Mouse (Mus musculus) lung, adult 18-20 months (tissue): ENCODE measurements around the gene Gjb3.

Source experiments
- DNase-seq, 2 experiments: peaks; one replicate each; pipeline ENCODE4 v3.0.0; 2022; ENCODE audit warnings: mixed read lengths in 2 of 2

The Gjb3 gene

DNA sequence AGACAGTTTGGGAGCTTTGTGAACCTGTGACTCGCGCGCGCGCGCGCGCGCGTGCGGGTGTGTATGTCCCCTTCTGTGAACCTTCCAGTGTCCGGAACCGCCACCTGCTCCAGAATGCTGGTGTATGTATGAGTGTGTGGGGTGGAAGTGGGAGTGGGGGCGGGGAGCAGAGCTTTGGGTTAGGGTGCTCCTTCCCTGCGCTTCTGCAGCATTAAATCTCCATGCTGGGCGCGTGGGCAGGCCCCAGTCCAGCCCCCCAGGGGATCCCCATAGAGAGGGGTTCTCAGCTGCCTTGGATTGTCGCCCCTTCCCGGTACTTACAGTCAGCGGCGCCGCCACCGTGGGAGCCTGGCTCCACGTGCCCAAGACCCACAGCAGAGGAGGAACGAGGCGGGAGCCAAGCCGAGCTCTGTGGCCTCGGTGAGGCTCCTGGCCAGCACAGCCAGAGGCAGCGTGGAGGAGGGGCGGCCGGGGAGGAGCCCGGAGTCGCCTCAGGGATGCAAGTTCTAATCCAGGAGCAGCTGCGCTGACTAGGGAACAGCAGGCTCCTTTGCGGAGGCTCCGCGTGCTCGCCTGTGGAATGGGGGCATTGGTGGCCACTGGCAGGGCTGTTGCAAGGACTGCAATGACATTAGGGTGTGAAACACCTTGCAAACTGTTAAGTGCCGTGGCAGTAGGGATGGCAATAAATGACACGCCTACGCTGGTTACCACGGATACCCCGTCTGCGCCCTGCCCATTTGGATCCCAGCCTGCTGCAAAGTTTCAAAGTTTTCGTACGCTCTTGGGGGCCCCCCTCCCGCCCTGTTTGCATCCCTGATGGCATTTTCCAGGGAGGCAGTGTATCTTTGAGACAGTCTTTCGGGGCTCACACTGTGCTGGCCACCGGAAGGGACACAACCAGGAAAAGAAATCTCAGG is at the start of gene Gjb3:
TSS of gene Gjb3 (minus strand) at position 664 of the 920 bp plus-strand sequence.
- no peak for DNase-seq

- no peak for DNase-seq
These were observed 46.7 kb upstream of the Gjb3 start for GRCm38 (mm10) chr4:127377344-127377743.

- no peak for DNase-seq
These were observed 45.0 kb upstream of the Gjb3 start for GRCm38 (mm10) chr4:127375541-127376177.

- DNase-seq = no peak
These were observed 44.0 kb upstream of the Gjb3 start for GRCm38 (mm10) chr4:127374645-127375044.

DNA sequence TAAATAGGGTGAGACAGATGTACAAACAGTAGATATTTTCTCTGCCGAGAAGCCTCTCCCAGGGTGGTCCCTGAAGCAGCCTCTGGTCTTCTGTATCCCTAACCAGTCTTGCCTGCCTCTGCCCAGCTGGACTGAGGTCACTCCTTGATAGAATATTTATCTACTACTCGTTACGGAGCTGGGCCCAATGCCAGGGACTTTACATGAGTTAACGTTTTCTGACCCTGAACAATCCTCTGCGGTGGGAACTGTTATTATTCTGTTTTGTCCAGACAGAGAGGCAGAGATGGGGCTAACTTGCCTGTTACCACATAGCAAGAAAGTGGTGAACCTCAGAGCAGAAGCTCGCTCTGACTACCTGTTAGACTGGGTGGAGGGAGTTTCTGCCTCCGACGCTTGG is 42.8 kb upstream of the Gjb3 start:
- no peak for DNase-seq

DNA sequence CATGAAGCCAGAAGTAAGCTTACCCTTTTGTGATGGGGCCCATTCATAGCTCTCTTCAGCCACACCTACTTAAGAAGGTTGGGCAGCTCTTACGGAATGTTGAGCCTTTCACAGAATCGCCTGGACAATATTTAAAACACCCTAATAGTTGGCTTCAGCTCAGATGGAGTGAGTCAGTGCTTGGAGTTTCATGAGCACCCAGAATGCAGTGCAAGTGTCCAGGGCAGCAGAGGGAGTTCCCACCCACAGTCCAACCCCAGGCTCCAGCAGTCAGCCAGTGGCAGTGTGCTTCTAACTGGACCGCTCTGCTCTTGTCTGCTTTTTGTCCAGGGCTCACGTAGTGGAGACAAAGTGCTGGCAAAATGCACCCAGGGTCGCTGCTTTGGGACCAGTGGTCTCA is 40.9 kb upstream of the Gjb3 start:
- peak; percentile 20 to 47 for DNase-seq

DNA sequence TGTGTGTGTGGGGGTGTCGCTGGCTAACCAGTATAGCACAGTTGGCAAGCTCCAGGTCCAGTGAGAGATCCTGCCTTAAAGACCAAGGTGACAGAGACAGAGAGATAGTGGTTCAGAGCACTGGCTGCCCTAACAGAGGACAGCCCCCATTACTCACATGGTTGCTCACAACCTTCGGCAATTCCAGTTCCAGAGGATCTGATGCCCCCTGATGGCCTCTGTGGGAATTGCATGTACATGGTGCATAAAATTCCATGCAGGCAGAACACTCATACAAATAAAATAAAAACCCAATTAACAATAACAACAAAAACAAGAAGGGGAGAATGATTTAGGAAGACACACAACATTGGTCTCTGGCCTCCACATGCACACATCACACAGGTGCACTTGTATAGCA is 39.8 kb upstream of the Gjb3 start:
- no peak for DNase-seq

GRCm38 (mm10) chr4:127368379-127368973 is 37.8 kb upstream of the Gjb3 start:
- peak; percentile 25 to 55 for DNase-seq

DNA sequence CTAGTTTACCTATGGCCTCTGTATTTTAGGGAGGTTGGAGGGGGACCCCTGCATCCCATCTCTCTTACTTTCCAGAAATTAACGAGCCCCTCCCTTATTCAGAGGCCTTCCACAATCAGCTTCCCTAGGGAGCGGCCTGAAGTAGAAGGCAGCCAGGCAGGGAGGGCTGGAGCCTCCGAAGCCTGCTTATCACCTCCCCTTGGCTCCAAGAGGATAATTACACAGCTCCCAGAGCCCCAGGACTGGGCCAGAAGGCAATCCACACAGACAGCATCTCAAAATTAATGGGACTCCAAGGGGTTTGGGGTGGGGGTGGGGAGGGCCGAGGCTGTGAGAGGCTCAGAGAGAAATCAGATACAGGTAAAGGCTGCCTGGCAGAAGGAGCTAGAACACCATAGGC is 35.2 kb upstream of the Gjb3 start:
- DNase-seq = no peak

DNA sequence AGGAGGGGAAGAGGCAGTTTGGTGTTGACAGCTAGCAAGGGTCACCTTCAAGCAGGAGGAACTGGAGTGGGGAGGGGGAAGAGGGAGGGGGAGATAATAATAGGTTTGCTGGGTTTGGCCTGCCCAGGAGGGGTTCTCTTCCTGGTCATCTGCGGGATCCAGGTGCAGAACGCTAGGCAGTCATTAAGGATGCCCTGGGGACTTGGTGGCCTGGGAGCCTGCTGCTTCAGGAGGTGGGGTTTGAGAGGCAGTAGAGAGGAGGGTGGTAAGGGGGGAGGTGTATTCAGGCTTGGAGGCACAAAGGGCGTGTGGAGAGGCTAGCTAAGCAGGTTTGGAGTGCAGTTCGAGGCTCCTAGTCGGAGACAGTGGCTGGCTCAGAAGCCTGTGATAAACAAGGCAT is 34.8 kb upstream of the Gjb3 start:
- no peak for DNase-seq

DNA sequence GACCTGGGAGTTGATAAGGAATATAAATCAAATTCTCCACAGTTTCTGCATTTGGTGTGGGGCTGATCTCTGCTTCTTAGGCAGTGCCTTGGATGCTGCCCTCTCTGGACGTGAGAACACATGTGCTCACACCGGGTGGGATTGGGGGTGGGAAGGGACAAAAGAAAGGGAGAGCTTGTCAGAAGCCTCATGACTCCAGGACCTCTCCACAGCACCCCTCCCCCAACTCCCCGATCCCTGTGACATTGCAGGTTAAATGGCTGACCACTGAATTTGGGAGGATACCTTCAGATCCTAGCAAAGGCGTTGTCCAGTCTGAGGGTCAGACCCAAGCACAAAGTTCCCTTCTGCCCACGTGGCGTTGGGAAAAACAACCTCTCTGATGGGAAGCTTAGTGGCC is 33.8 kb upstream of the Gjb3 start:
- no peak for DNase-seq

DNA sequence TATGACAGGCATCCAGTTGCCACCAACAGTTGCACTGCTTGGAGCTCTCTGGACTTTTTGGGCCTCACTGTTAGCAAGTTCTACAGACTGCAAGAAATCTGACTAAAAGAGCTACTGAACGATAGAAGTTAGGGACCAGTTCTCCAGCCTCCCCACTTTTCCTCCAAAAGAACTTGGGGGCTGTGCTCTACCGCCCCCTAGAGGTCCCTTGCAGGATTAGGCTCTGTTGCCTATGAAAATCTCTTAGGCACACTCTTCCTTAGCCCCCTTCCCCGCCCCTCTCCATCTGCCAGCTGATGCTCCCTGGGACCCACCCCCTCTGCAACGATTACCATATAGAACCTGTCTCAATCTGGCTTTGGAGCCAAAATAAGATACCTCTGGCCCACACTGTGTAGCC is 32.7 kb upstream of the Gjb3 start:
- no peak for DNase-seq

- no peak for DNase-seq
These were observed 31.9 kb upstream of the Gjb3 start for GRCm38 (mm10) chr4:127362520-127362919.

DNA sequence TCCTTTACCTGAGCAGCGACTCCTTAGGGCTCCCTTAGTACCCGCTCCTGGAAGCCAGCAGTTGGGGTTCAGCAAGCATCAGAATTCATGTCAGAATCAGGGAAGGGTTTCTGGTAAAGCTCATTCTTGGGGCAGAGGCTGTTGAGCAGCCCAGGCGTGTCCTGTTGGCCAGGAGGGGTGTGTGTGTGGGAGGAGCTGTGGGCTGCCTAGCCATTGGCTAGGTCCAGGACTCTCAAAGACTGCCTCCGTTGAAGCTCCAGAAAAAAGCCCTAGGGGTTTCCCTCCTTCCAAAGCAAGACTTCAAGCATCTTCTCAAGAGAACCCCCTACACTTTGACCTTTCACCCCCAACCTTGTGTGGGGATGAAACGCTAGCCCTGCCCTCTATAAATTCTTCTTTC is 27.4 kb upstream of the Gjb3 start, which contains the start of gene Gjb5:
TSS of gene Gjb5 (minus strand) at position 164 of the 400 bp plus-strand sequence.
- DNase-seq = peak; percentile 30 to 42

- DNase-seq = peak in 1 of 2 experiments; percentile 21
These were observed 24.2 kb upstream of the Gjb3 start for GRCm38 (mm10) chr4:127354506-127355485.

GRCm38 (mm10) chr4:127353951-127354438 is 23.4 kb upstream of the Gjb3 start, which contains the start of gene Gjb4:
Gjb4 (minus strand) TSS chr4:127354081.
- DNase-seq = peak; percentile 28 to 62

DNA sequence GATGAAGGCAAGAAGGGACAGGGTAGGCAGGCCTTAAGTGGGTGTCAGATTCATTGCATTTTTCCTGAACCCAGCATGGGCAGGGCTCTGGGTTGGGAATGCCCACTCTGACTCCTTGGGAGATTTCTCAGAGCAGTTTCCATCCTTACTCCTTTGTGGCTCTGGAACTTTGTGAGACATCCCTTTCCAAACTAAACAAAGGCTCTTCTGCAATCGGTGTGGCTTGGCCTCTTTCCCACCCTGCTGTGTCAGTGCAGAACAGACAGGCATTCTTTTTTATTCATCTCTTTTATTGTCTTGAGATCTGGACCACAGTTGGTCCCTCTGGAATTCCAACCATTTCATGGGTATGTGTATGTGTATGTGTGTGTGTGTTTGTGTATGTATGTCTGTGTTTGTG is 21.9 kb upstream of the Gjb3 start:
- no peak for DNase-seq

DNA sequence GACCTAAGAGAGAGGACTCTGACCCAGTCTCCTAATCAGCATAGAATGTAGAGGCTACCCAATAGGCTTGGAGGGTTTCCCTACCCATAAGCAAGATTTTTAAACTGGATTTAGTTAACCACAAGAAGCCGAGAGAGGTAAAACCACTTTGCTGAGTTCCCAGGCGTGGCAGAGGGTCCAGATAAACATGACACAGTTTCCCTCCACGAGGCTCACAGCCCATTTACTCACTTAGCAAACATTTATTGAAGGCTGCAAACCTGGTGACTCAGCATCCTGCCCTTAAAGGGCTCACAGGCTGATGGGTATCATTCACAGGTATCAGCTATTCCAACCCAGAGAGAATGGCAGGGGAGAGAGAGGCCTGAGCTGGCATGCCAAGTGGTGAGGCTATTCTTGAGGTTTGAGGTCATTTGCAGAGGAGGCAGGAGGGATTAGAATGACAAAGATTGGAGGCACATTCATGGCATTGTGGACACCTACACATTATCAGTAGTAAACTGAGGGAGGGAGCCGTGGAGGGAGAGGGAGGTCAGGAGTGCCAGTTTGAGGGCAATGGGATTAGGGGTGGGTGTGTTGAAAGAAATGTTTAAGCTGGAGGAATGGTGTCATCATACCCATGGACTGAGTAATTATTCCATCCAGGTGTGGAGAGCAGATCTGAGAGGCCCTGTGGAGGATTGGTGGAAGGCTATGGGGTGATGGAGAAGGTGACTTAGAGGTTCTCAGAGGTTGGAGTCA is 19.1 kb upstream of the Gjb3 start:
- DNase-seq = no peak

- no peak for DNase-seq
These were observed 14.4 kb upstream of the Gjb3 start for GRCm38 (mm10) chr4:127345000-127345399.

DNA sequence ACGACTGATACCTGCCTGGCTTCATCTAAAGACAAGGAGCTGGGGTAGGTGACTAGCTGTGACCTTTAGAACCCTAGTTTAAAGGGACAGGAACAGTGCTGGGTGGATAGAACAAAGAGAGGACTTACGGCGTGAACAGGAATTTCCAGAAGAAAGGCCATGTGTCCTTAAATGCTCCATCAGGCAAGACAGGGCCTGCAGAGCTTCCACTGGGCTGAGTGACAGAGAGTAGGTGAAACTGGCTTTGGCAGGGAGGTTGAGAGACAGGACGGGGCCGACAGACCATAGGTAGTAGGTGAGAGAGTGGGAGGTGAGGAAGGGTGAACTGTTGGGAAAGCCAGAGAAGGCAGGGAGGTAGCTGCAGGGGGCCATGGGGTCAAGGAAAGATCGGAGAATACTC is 10.7 kb upstream of the Gjb3 start:
- DNase-seq = no peak

GRCm38 (mm10) chr4:127337668-127338067 is 7.0 kb upstream of the Gjb3 start:
- no peak for DNase-seq
